13 mouse cellular contexts compared by ENCODE assay signal in genomic region chr3:8750858-8751257, GRCm38 (mm10).
"Had no signal": no experiment of that assay in that cellular context is flagged by ENCODE, and none has a peak within 500 bp of the region (broad histone marks: within the 10 kb centered on the region; RNA-seq: fewer than 3 reads in every experiment).

No protein-coding gene starts in this region.

- H3K4me2 ChIP-seq: limb, embryonic 12.5 days; lung, embryonic 15.5 days; midbrain, embryonic 15.5 days; neural tube, embryonic 12.5 days had no signal

- H3K9me3 ChIP-seq: limb, embryonic 12.5 days; lung, embryonic 15.5 days; midbrain, embryonic 10.5 days; midbrain, embryonic 15.5 days; neural tube, embryonic 12.5 days had no signal

- H3K27me3 ChIP-seq: limb, embryonic 12.5 days; lung, embryonic 15.5 days; neural tube, embryonic 12.5 days had no signal

- ATAC-seq: midbrain, embryonic 15.5 days had no signal

- H3K36me3 ChIP-seq: limb, embryonic 12.5 days; lung, embryonic 15.5 days; midbrain, embryonic 10.5 days; midbrain, embryonic 15.5 days; neural tube, embryonic 12.5 days had no signal

- DNase-seq: kidney, adult 18-20 months; kidney, postnatal 10 days; layer of hippocampus, adult 9-11 months; layer of hippocampus, postnatal 36 days; retina, postnatal 1 day; right cerebral cortex, postnatal 4 days; spleen, adult 18-20 months; thymus, postnatal 36 days had no signal

- H3K9ac ChIP-seq: limb, embryonic 12.5 days; lung, embryonic 15.5 days; midbrain, embryonic 15.5 days; neural tube, embryonic 12.5 days had no signal

- H3K27ac ChIP-seq: limb, embryonic 12.5 days; lung, embryonic 15.5 days; midbrain, embryonic 10.5 days; midbrain, embryonic 15.5 days; neural tube, embryonic 12.5 days had no signal

- H3K4me3 ChIP-seq: limb, embryonic 12.5 days; lung, embryonic 15.5 days; midbrain, embryonic 10.5 days; midbrain, embryonic 15.5 days; neural tube, embryonic 12.5 days had no signal
